Mouse (Mus musculus) limb, embryonic 12.5 days (tissue): ENCODE measurements at regions not wholly inside any gene's neighbourhood (a gene's known extent, or its start where the extent isn't known, plus 50 kb on each side); places are given as distances from the start of the nearest gene placed in this dataset.
A peak's percentile ranks its signal among the peaks of the same experiment; 100 is the strongest.

Source experiments
- ATAC-seq: fragments of 200-750 bp; cut with Nextera tagmentation; 2 replicates; pipeline ENCODE4 v1.8.0; 2017; ENCODE audit warnings: low read depth, moderate TSS enrichment; ENCODE audit not compliant: insufficient number of reproducible peaks, insufficient read depth, low FRiP score, low TSS enrichment
- H3K27ac ChIP-seq: fragments of 300-500 bp; sonication (generic); 2 replicates; pipeline ENCODE4 v1.5.1; 2016; ENCODE audit warnings: mild to moderate bottlenecking, moderate library complexity
- H3K27me3 ChIP-seq: fragments of 300-500 bp; sonication (generic); 2 replicates; pipeline ENCODE4 v1.6.1; 2016; ENCODE audit warnings: mild to moderate bottlenecking, moderate library complexity
- H3K36me3 ChIP-seq: fragments of 300-500 bp; sonication (generic); 2 replicates; pipeline ENCODE4 v1.6.1; 2016; ENCODE audit warnings: mild to moderate bottlenecking, moderate library complexity
- H3K4me1 ChIP-seq: fragments of 300-500 bp; sonication (generic); replicated peaks from 2 replicates; pipeline ENCODE4 v1.6.1; 2016
- H3K4me2 ChIP-seq: fragments of 300-500 bp; sonication (generic); 2 replicates; pipeline ENCODE4 v1.6.1; 2016; ENCODE audit warnings: mild to moderate bottlenecking, moderate library complexity
- H3K4me3 ChIP-seq: fragments of 300-500 bp; sonication (generic); replicated peaks from 2 replicates; pipeline ENCODE4 v1.5.1; 2016; ENCODE audit warnings: mild to moderate bottlenecking
- H3K9ac ChIP-seq: fragments of 300-500 bp; sonication (generic); replicated peaks from 2 replicates; pipeline ENCODE4 v1.6.1; 2016; ENCODE audit warnings: mild to moderate bottlenecking, moderate library complexity
- H3K9me3 ChIP-seq: fragments of 300-500 bp; sonication (generic); 2 replicates; pipeline ENCODE4 v1.6.1; 2016; ENCODE audit warnings: mild to moderate bottlenecking, moderate library complexity
- WGBS: fragments of 180-500 bp; shearing (Covaris S2); methylation state at CpG from one replicate; pipeline ENCODE4 v1.1.7; 2016; 5-methylcytosine and 5-hydroxymethylcytosine counted together

- ATAC-seq: no peak
- H3K27ac ChIP-seq: no peak overlapping the region
- H3K9me3 ChIP-seq: no peaks in the 10 kb centered on the region
- no peaks in the 10 kb centered on the region; the same call in 1 of the 2 replicates for H3K27me3 ChIP-seq
- H3K4me2 ChIP-seq: no peak overlapping the region
- no peak overlapping the region for H3K9ac ChIP-seq
- peaks cover 22% of the 10 kb centered on the region for H3K4me1 ChIP-seq
- H3K4me3 ChIP-seq: no peak overlapping the region
- no peaks in the 10 kb centered on the region for H3K36me3 ChIP-seq
These were observed 118.9 kb downstream of the Cyp26b1 start for GRCm38 (mm10) chr6:84474835-84475234.

GRCm38 (mm10) chr6:84473171-84473570, 120.5 kb downstream of the Cyp26b1 start:
- peaks cover 22% of the 10 kb centered on the region for H3K4me1 ChIP-seq
- no peaks in the 10 kb centered on the region for H3K36me3 ChIP-seq
- H3K4me2 ChIP-seq: no peak overlapping the region
- no peak overlapping the region for H3K27ac ChIP-seq
- H3K4me3 ChIP-seq: no peak overlapping the region
- WGBS: 64% methylated on average over 3 of the region's 3 CpGs
- no peaks in the 10 kb centered on the region for H3K9me3 ChIP-seq
- ATAC-seq: no peak
- H3K27me3 ChIP-seq: no peaks in the 10 kb centered on the region; the same call in 1 of the 2 replicates
- H3K9ac ChIP-seq: no peak overlapping the region

DNA sequence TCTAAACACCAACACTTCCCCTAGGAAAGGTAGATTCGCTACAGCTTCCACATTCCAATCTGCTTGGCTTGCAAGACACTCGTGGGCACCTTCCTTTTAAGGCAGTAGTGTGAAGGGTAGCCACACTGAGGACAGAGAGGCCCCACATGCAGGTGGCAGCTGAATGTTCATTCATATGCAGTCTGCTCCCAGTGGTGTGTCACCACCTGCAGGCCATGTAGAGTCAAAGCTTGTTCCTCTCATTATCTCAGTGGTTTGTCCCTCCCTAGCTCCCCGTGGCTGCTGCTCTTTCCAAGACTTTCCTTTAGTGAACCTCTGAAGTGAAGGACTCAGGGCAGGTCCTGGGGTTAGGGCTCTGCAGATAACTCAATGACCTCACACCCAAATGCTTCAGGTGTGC, 121.4 kb downstream of the Cyp26b1 start:
- Histone ChIP-seq H3K4me2 (no peak overlapping the region), H3K9ac (no peak overlapping the region), H3K9me3 (no peaks in the 10 kb centered on the region), H3K4me1 (peaks cover 14% of the 10 kb centered on the region), H3K4me3 (no peak overlapping the region), H3K27me3 (no peaks in the 10 kb centered on the region; the same call in 1 of the 2 replicates), H3K27ac (no peak overlapping the region), H3K36me3 (no peaks in the 10 kb centered on the region)
- 31% methylated on average over 3 of the region's 3 CpGs for WGBS
- ATAC-seq: no peak

- 90% methylated on average over 3 of the region's 3 CpGs for WGBS
- no peak for ATAC-seq
- no peak overlapping the region for H3K27ac ChIP-seq
- no peaks in the 10 kb centered on the region; the same call in 1 of the 2 replicates for H3K27me3 ChIP-seq
- H3K4me3 ChIP-seq: no peak overlapping the region
- H3K9ac ChIP-seq: no peak overlapping the region
- no peaks in the 10 kb centered on the region for H3K9me3 ChIP-seq
- H3K4me1 ChIP-seq: no peaks in the 10 kb centered on the region
- H3K4me2 ChIP-seq: no peak overlapping the region
- H3K36me3 ChIP-seq: no peaks in the 10 kb centered on the region
These were observed 126.4 kb downstream of the Cyp26b1 start for GRCm38 (mm10) chr6:84467319-84467718.

DNA sequence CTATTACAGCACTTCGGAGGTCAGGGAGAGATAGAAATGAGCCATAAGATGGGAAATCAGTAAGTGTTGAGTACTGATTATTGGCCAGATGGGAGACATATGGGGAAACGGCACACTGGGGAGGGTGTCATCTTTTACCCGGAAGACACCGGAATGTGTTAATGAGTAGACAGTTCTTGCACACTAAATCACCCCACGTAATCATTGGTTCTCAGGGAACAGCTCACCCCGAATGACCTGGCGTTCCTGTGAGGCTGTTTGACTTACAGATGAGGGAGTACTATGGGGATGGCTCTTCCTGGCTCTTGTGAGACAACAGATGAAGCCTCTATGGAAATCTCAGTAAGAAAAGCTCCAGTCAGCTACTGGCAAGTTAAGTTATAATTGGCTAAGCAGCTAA, 127.5 kb downstream of the Cyp26b1 start:
- Histone ChIP-seq H3K4me1 (no peaks in the 10 kb centered on the region), H3K27me3 (no peaks in the 10 kb centered on the region; the same call in 1 of the 2 replicates), H3K4me2 (no peak overlapping the region), H3K36me3 (no peaks in the 10 kb centered on the region), H3K4me3 (no peak overlapping the region), H3K9me3 (no peaks in the 10 kb centered on the region), H3K27ac (no peak overlapping the region), H3K9ac (no peak overlapping the region)
- WGBS: 77% methylated on average over 7 of the region's 7 CpGs
- ATAC-seq: no peak

DNA sequence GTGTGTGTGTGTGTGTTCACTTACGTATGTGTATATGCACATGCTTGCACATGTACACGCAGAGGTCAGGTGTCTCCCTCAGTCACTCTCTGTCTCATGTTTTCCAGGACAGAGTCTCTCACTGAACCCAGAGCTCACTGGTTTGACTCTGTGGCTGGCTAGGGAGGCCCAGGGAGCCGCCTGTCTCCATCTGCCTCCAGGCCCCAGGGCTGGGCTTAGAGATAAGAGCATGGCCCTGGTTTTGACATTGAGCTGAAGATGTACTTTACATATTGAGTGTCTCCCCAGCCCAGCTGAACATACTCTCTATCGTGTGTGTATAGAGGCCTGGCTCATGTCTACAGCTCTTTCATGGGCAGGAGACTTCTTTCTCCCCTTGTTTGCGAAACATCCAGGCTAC, 128.1 kb downstream of the Cyp26b1 start:
- Histone ChIP-seq H3K36me3 (no peaks in the 10 kb centered on the region), H3K9me3 (no peaks in the 10 kb centered on the region), H3K4me3 (no peak overlapping the region), H3K9ac (no peak overlapping the region), H3K27me3 (no peaks in the 10 kb centered on the region; the same call in 1 of the 2 replicates), H3K4me2 (no peak overlapping the region), H3K4me1 (no peaks in the 10 kb centered on the region), H3K27ac (no peak overlapping the region)
- 82% methylated on average over 5 of the region's 5 CpGs for WGBS
- ATAC-seq: no peak

GRCm38 (mm10) chr6:84463592-84464367, 129.9 kb downstream of the Cyp26b1 start:
- no peaks in the 10 kb centered on the region for H3K36me3 ChIP-seq
- H3K9ac ChIP-seq: no peak overlapping the region
- no peaks in the 10 kb centered on the region for H3K9me3 ChIP-seq
- H3K4me3 ChIP-seq: no peak overlapping the region
- no peak overlapping the region for H3K27ac ChIP-seq
- no peak overlapping the region for H3K4me2 ChIP-seq
- H3K4me1 ChIP-seq: no peaks in the 10 kb centered on the region
- no peak for ATAC-seq
- no peaks in the 10 kb centered on the region; the same call in 1 of the 2 replicates for H3K27me3 ChIP-seq
- 87% methylated on average over 7 of the region's 7 CpGs for WGBS

- Histone ChIP-seq H3K27me3 (no peaks in the 10 kb centered on the region; the same call in 1 of the 2 replicates), H3K4me3 (no peak overlapping the region), H3K9ac (no peak overlapping the region), H3K27ac (no peak overlapping the region), H3K4me1 (no peaks in the 10 kb centered on the region), H3K4me2 (no peak overlapping the region), H3K36me3 (no peaks in the 10 kb centered on the region), H3K9me3 (no peaks in the 10 kb centered on the region)
- ATAC-seq: no peak
- 89% methylated on average over 3 of the region's 3 CpGs for WGBS
These were observed 136.9 kb downstream of the Cyp26b1 start for GRCm38 (mm10) chr6:84456803-84457202.

DNA sequence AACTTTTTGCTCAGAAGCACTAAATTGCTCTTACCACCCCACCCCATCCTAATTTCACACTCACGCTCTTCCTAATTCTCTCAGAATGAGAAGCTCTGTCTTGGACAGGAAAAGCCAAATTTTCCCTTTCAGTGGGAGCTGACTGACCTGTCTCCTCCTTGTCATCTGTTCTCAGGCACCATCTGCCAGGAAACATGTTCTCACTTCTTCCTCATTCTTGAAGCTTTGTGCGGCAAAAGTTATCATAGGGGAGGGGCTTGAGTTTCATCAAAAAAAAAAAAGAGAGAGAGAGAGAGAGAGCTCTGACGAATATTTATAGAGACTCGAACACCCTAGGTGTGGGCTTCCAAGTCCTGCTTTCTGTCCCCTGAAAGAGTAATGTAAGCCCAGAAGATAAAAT, 148.6 kb downstream of the Cyp26b1 start:
- WGBS: 51% methylated on average over 4 of the region's 4 CpGs
- H3K4me2 ChIP-seq: no peak overlapping the region
- no peak overlapping the region for H3K9ac ChIP-seq

GRCm38 (mm10) chr6:84442667-84443066, 151.0 kb downstream of the Cyp26b1 start:
- no peaks in the 10 kb centered on the region for H3K36me3 ChIP-seq
- no peak overlapping the region for H3K4me2 ChIP-seq
- H3K27me3 ChIP-seq: peaks cover 7% of the 10 kb centered on the region
- peaks cover 6% of the 10 kb centered on the region for H3K9me3 ChIP-seq
- no peak overlapping the region for H3K9ac ChIP-seq
- H3K4me1 ChIP-seq: peaks cover 12% of the 10 kb centered on the region; the same call in 1 of the 2 replicates
- 0 out of 2 replicates have a peak overlapping the region, but pooled peaks have one; percentile 26 for H3K27ac ChIP-seq
- no peak overlapping the region for H3K4me3 ChIP-seq
- no peak for ATAC-seq
- 93% methylated on average over 1 of the region's 1 CpGs for WGBS

More for the DNA sequence above, 148.6 kb downstream of the Cyp26b1 start:
- no peak overlapping the region for H3K4me3 ChIP-seq
- H3K27me3 ChIP-seq: peaks cover 5% of the 10 kb centered on the region; the same call in 1 of the 2 replicates
- no peak overlapping the region for H3K27ac ChIP-seq
- H3K4me1 ChIP-seq: peaks cover 12% of the 10 kb centered on the region; the same call in 1 of the 2 replicates
- peaks cover 6% of the 10 kb centered on the region for H3K9me3 ChIP-seq
- H3K36me3 ChIP-seq: no peaks in the 10 kb centered on the region
- ATAC-seq: no peak

GRCm38 (mm10) chr6:84441721-84442480, 151.8 kb downstream of the Cyp26b1 start:
- Histone ChIP-seq H3K27me3 (peaks cover 8% of the 10 kb centered on the region), H3K4me2 (no peak overlapping the region), H3K36me3 (no peaks in the 10 kb centered on the region), H3K4me1 (peaks cover 12% of the 10 kb centered on the region; the same call in 1 of the 2 replicates), H3K9me3 (peaks cover 6% of the 10 kb centered on the region), H3K4me3 (no peak overlapping the region), H3K9ac (no peak overlapping the region), H3K27ac (peak overlapping the region; percentile 26)
- peak; percentile 42; the same call in 1 of the 2 replicates for ATAC-seq
- 50% methylated on average over 5 of the region's 5 CpGs for WGBS
